Mouse (Mus musculus) midbrain, embryonic 14.5 days (tissue): ENCODE results near the gene Pigk. TPM values are rescaled to one million over a fixed set of nuclear protein-coding genes. Genes with fewer than 3 reads are reported as not detected.

Source experiments
- ATAC-seq: fragments of 200-750 bp; cut with Nextera tagmentation; 2 replicates; pipeline ENCODE4 v1.8.0; 2017; ENCODE audit warnings: moderate number of reproducible peaks, moderate library complexity; ENCODE audit not compliant: low FRiP score, low TSS enrichment
- DNase-seq: peaks from one replicate; pipeline ENCODE4 v3.0.0-alpha.2; 2015
- H3K27ac ChIP-seq: fragments of 300-500 bp; sonication (generic); replicated peaks from 2 replicates; pipeline ENCODE4 v1.5.1; 2014; ENCODE audit warnings: mild to moderate bottlenecking, low read depth, low read length, moderate library complexity
- H3K27me3 ChIP-seq: fragments of 300-500 bp; sonication (generic); 2 replicates; pipeline ENCODE4 v1.6.1; 2014; ENCODE audit warnings: low read length, control low read depth, mixed read lengths; ENCODE audit not compliant: control insufficient read depth, insufficient read depth
- H3K36me3 ChIP-seq: fragments of 300-500 bp; sonication (generic); 2 replicates; pipeline ENCODE4 v1.6.1; 2014; ENCODE audit warnings: low read length, control low read depth; ENCODE audit not compliant: control insufficient read depth, insufficient read depth
- H3K4me1 ChIP-seq: fragments of 300-500 bp; sonication (generic); 2 replicates; pipeline ENCODE4 v1.6.1; 2014; ENCODE audit warnings: mild to moderate bottlenecking, antibody characterized with exemption, low read length, control low read depth; ENCODE audit not compliant: control insufficient read depth, insufficient read depth
- H3K4me2 ChIP-seq: fragments of 300-500 bp; sonication (generic); 2 replicates; pipeline ENCODE4 v1.6.1; 2014; ENCODE audit warnings: mild to moderate bottlenecking, low read length, moderate library complexity
- H3K4me3 ChIP-seq: fragments of 300-500 bp; sonication (generic); replicated peaks from 2 replicates; pipeline ENCODE4 v1.5.1; 2014; ENCODE audit warnings: low read depth, low read length
- H3K9ac ChIP-seq: fragments of 300-500 bp; sonication (generic); replicated peaks from 2 replicates; pipeline ENCODE4 v1.6.1; 2014; ENCODE audit warnings: mild to moderate bottlenecking, low read length, moderate library complexity
- H3K9me3 ChIP-seq: fragments of 300-500 bp; sonication (generic); 2 replicates; pipeline ENCODE4 v1.6.1; 2016; ENCODE audit warnings: low read length, control low read depth, mixed read lengths; ENCODE audit not compliant: control insufficient read depth
- WGBS: fragments of 180-500 bp; shearing (Covaris S2); extraction: QIAGEN DNeasy Blood & Tissue Kit; methylation state at CpG from one replicate; pipeline ENCODE4 v1.1.7; 2014; 5-methylcytosine and 5-hydroxymethylcytosine counted together
- polyA plus RNA-seq: library from polyadenylated mRNA; unstranded; fragments of >200 nt; fragmentation: Nextera tagmentation; extraction: Ambion mirVana; gene quantifications from 2 replicates; pipeline ENCODE4 v1.2.1, GENCODE M21; 2014

Pigk gene
- polyA plus RNA-seq, 1 experiment from 2014 or later, result 50.6 TPM

- H3K4me2 ChIP-seq, result no peak overlapping the region
These were observed 227.8 kb downstream of the Pigk start for GRCm38 (mm10) chr3:152941671-152942070.

GRCm38 (mm10) chr3:152942985-152943384 lies 229.1 kb downstream of the Pigk start:
- Histone ChIP-seq H3K4me1 (no peaks in the 10 kb centered on the region), H3K4me3 (no peak overlapping the region), H3K27me3 (no peaks in the 10 kb centered on the region), H3K4me2 (no peak overlapping the region), H3K9ac (no peak overlapping the region), H3K27ac (no peak overlapping the region), H3K9me3 (no peaks in the 10 kb centered on the region), H3K36me3 (no peaks in the 10 kb centered on the region)
- DNase-seq (no peak), ATAC-seq (no peak)
- WGBS, result 54% methylated on average over 11 of the region's 11 CpGs

More at GRCm38 (mm10) chr3:152941671-152942070, 227.8 kb downstream of the Pigk start:
- Histone ChIP-seq H3K4me3 (no peak overlapping the region), H3K36me3 (no peaks in the 10 kb centered on the region), H3K27ac (no peak overlapping the region), H3K4me1 (no peaks in the 10 kb centered on the region), H3K9me3 (no peaks in the 10 kb centered on the region), H3K9ac (no peak overlapping the region), H3K27me3 (no peaks in the 10 kb centered on the region)
- WGBS, result 89% methylated on average over 5 of the region's 5 CpGs
- DNase-seq, result no peak
- ATAC-seq, result no peak

- ATAC-seq (no peak), DNase-seq (no peak)
- H3K4me2 ChIP-seq, result no peak overlapping the region
- H3K27me3 ChIP-seq, result no peaks in the 10 kb centered on the region
- H3K36me3 ChIP-seq, result no peaks in the 10 kb centered on the region
- no peak overlapping the region for H3K4me3 ChIP-seq
- no peaks in the 10 kb centered on the region for H3K4me1 ChIP-seq
- 84% methylated on average over 3 of the region's 3 CpGs for WGBS
- H3K9me3 ChIP-seq, result no peaks in the 10 kb centered on the region
- H3K27ac ChIP-seq, result no peak overlapping the region
- H3K9ac ChIP-seq, result no peak overlapping the region
These were observed 230.9 kb downstream of the Pigk start for GRCm38 (mm10) chr3:152944766-152945165.

- Histone ChIP-seq H3K4me3 (no peak overlapping the region), H3K9ac (no peak overlapping the region), H3K4me1 (no peaks in the 10 kb centered on the region), H3K9me3 (no peaks in the 10 kb centered on the region), H3K27me3 (no peaks in the 10 kb centered on the region), H3K27ac (no peak overlapping the region), H3K4me2 (no peak overlapping the region), H3K36me3 (no peaks in the 10 kb centered on the region)
- ATAC-seq, result no peak
- DNase-seq, result peak; percentile 27
- WGBS, result 73% methylated on average over 11 of the region's 11 CpGs
These were observed 233.2 kb downstream of the Pigk start for GRCm38 (mm10) chr3:152947031-152947640.

- no peak overlapping the region for H3K9ac ChIP-seq
- H3K4me3 ChIP-seq, result no peak overlapping the region
- no peaks in the 10 kb centered on the region for H3K9me3 ChIP-seq
- ATAC-seq (no peak), DNase-seq (no peak)
- no peaks in the 10 kb centered on the region for H3K27me3 ChIP-seq
- no peaks in the 10 kb centered on the region for H3K36me3 ChIP-seq
- H3K27ac ChIP-seq, result no peak overlapping the region
- H3K4me1 ChIP-seq, result no peaks in the 10 kb centered on the region
- 92% methylated on average over 7 of the region's 7 CpGs for WGBS
- no peak overlapping the region for H3K4me2 ChIP-seq
These were observed 234.7 kb downstream of the Pigk start for GRCm38 (mm10) chr3:152948556-152948955.

GRCm38 (mm10) chr3:152949233-152949777 lies 235.4 kb downstream of the Pigk start:
- H3K4me3 ChIP-seq, result no peak overlapping the region

GRCm38 (mm10) chr3:152950299-152950698 lies 236.4 kb downstream of the Pigk start:
- 95% methylated on average over 5 of the region's 5 CpGs for WGBS
- no peak overlapping the region for H3K27ac ChIP-seq
- no peak overlapping the region for H3K4me2 ChIP-seq

More at GRCm38 (mm10) chr3:152949233-152949777, 235.4 kb downstream of the Pigk start:
- H3K27me3 ChIP-seq, result no peaks in the 10 kb centered on the region
- WGBS, result 91% methylated on average over 15 of the region's 15 CpGs
- H3K4me1 ChIP-seq, result no peaks in the 10 kb centered on the region
- H3K27ac ChIP-seq, result no peak overlapping the region
- no peaks in the 10 kb centered on the region for H3K36me3 ChIP-seq
- H3K4me2 ChIP-seq, result no peak overlapping the region
- ATAC-seq, result no peak
- H3K9ac ChIP-seq, result no peak overlapping the region
- no peak for DNase-seq
- no peaks in the 10 kb centered on the region for H3K9me3 ChIP-seq

GRCm38 (mm10) chr3:152950914-152951313 lies 237.0 kb downstream of the Pigk start:
- Histone ChIP-seq H3K9ac (no peak overlapping the region), H3K36me3 (no peaks in the 10 kb centered on the region), H3K4me3 (no peak overlapping the region), H3K27me3 (no peaks in the 10 kb centered on the region), H3K4me1 (no peaks in the 10 kb centered on the region), H3K9me3 (no peaks in the 10 kb centered on the region), H3K27ac (no peak overlapping the region), H3K4me2 (no peak overlapping the region)
- ATAC-seq (no peak), DNase-seq (no peak)
- WGBS, result 95% methylated on average over 9 of the region's 9 CpGs

More at GRCm38 (mm10) chr3:152950299-152950698, 236.4 kb downstream of the Pigk start:
- H3K27me3 ChIP-seq, result no peaks in the 10 kb centered on the region
- H3K9me3 ChIP-seq, result no peaks in the 10 kb centered on the region
- H3K36me3 ChIP-seq, result no peaks in the 10 kb centered on the region
- ATAC-seq (no peak), DNase-seq (no peak)
- H3K4me1 ChIP-seq, result no peaks in the 10 kb centered on the region
- no peak overlapping the region for H3K4me3 ChIP-seq
- no peak overlapping the region for H3K9ac ChIP-seq
